Mouse (Mus musculus): ENCODE measurements around the gene Ints7.

The Ints7 gene

GRCm38 (mm10) chr1:191634116-191634515, 58.7 kb downstream of the Ints7 start:
- DNase-seq, result no peak

- no peak for DNase-seq
Measured at GRCm38 (mm10) chr1:191638404-191638803, 63.0 kb downstream of the Ints7 start.

GRCm38 (mm10) chr1:191639200-191639807, 63.9 kb downstream of the Ints7 start:
- DNase-seq, result no peak

- DNase-seq, result no peak
Measured at GRCm38 (mm10) chr1:191640146-191640545, 64.7 kb downstream of the Ints7 start.

- DNase-seq, result no peak
Measured at GRCm38 (mm10) chr1:191640848-191641247, 65.4 kb downstream of the Ints7 start.

GRCm38 (mm10) chr1:191641438-191641837, 66.0 kb downstream of the Ints7 start:
- DNase-seq, result peak; percentile 64

GRCm38 (mm10) chr1:191642903-191643302, 67.5 kb downstream of the Ints7 start:
- DNase-seq, result no peak

- DNase-seq, result peak; percentile 22
Measured at GRCm38 (mm10) chr1:191645921-191646320, 70.5 kb downstream of the Ints7 start.

- DNase-seq, result no peak
Measured at GRCm38 (mm10) chr1:191647590-191647989, 72.2 kb downstream of the Ints7 start.

- DNase-seq, result no peak
Measured at GRCm38 (mm10) chr1:191659441-191659840, 84.0 kb downstream of the Ints7 start.

GRCm38 (mm10) chr1:191661019-191661796, 85.8 kb downstream of the Ints7 start:
- no peak for DNase-seq

GRCm38 (mm10) chr1:191662178-191662898, 86.9 kb downstream of the Ints7 start:
- DNase-seq, result peak; percentile 26

- DNase-seq, result peak; percentile 66
Measured at GRCm38 (mm10) chr1:191662899-191663500, 87.6 kb downstream of the Ints7 start.

GRCm38 (mm10) chr1:191663603-191664002, 88.2 kb downstream of the Ints7 start:
- no peak for DNase-seq

GRCm38 (mm10) chr1:191666351-191666750, 90.9 kb downstream of the Ints7 start:
- DNase-seq, result no peak

- DNase-seq, result no peak
Measured at GRCm38 (mm10) chr1:191668030-191668429, 92.6 kb downstream of the Ints7 start.
